Mouse (Mus musculus) left cerebral cortex, postnatal 25 days (tissue): Measurements from ENCODE around the gene Gm9803. TPM values are rescaled to one million over a fixed set of nuclear protein-coding genes. Genes with fewer than 3 reads are reported as not detected.

ENCODE experiments used
- DNase-seq, 2 experiments: peaks; one replicate each; pipeline ENCODE4 v3.0.0; 2022; ENCODE audit warnings: low spot score in 2 of 2, mixed read lengths in 1 of 2
- intact Hi-C: fragments of 180-260 bp; cut with DNase I; formaldehyde crosslinking; loops from one replicate; pipeline ENCODE4 v1.15.1; 2025
- total RNA-seq, 2 experiments: library from RNA; stranded (reverse); gene quantifications; 2 replicates each; pipeline ENCODE4 v1.2.3; 2021

The Gm9803 gene
- total RNA-seq, 2 experiments from 2014 or later: 11.6 TPM; not detected in 1

GRCm38 (mm10) chr10:43560765-43561164, 36.9 kb downstream of the Gm9803 start:
- intact Hi-C loops: no loop called here

GRCm38 (mm10) chr10:43561311-43561710, 37.4 kb downstream of the Gm9803 start:
- intact Hi-C loops: no loop called here

More at GRCm38 (mm10) chr10:43560765-43561164, 36.9 kb downstream of the Gm9803 start:
- DNase-seq: no peak

More at GRCm38 (mm10) chr10:43561311-43561710, 37.4 kb downstream of the Gm9803 start:
- no peak for DNase-seq

Other genes with a start within 250 kb of the Gm9803 start
- 1 to 10 TPM; 4.3 to 5.9 TPM for gene Bend3, start 45.3 kb upstream of the Gm9803 start, total RNA-seq
- 10 to 100 TPM; 42.5 to 42.8 TPM for gene 1700021F05Rik, start 16.9 kb downstream of the Gm9803 start, total RNA-seq
- gene Cd24a, start 54.2 kb downstream of the Gm9803 start, total RNA-seq: 10 to 100 TPM; 12.0 to 12.7 TPM